Mouse (Mus musculus) lung, adult 2 months (tissue): ENCODE data around the gene Ftl1.

Source experiments
- CTCF ChIP-seq: fragments of 200-500 bp; IDR thresholded peaks from 2 replicates; pipeline ENCODE4 v1.5.1; 2011; ENCODE audit warnings: mild to moderate bottlenecking, low read length, control low read depth; ENCODE audit not compliant: insufficient read depth
- POLR2A ChIP-seq: fragments of 200-500 bp; IDR thresholded peaks from 2 replicates; pipeline ENCODE4 v1.6.1; 2011; ENCODE audit warnings: low read depth, mild to moderate bottlenecking, control low read depth, low read length, borderline replicate concordance; ENCODE audit errors: extremely low read depth

- TF ChIP-seq CTCF (no peak), POLR2A (no peak)
Measured at GRCm38 (mm10) chr7:45462325-45462724, 2.6 kb upstream of the Ftl1 start.
